Mouse (Mus musculus) layer of hippocampus, postnatal 25 days (tissue): ENCODE measurements at regions not wholly inside any gene's neighbourhood (a gene's known extent, or its start where the extent isn't known, plus 50 kb on each side); places are given as distances from the start of the nearest gene placed in this dataset.

Experiments used
- DNase-seq, 2 experiments: peaks; one replicate each; pipeline ENCODE4 v3.0.0; 2022; ENCODE audit warnings: mixed read lengths in 2 of 2, low spot score in 1 of 2; ENCODE audit errors: extremely low spot score in 1 of 2

DNA sequence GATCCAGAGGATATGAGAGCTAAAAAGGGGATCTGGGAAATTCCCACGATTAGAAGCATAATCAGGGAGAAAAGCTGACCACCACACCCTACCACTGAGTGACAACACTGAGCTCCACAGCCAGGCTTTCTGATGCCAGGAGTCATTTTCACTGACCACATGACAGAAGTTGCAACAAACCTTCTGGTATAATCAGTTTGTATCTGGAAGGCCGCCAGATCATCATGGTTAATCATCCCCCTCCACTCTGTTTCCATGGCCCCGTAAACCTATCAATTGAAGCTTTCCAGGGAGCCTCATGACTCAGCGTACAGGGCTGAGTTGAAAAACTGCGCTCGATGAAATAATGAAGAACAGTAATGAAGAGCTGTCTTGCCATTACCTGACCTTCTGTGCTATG, 316.9 kb downstream of the H2al1j start:
- no peak for DNase-seq

DNA sequence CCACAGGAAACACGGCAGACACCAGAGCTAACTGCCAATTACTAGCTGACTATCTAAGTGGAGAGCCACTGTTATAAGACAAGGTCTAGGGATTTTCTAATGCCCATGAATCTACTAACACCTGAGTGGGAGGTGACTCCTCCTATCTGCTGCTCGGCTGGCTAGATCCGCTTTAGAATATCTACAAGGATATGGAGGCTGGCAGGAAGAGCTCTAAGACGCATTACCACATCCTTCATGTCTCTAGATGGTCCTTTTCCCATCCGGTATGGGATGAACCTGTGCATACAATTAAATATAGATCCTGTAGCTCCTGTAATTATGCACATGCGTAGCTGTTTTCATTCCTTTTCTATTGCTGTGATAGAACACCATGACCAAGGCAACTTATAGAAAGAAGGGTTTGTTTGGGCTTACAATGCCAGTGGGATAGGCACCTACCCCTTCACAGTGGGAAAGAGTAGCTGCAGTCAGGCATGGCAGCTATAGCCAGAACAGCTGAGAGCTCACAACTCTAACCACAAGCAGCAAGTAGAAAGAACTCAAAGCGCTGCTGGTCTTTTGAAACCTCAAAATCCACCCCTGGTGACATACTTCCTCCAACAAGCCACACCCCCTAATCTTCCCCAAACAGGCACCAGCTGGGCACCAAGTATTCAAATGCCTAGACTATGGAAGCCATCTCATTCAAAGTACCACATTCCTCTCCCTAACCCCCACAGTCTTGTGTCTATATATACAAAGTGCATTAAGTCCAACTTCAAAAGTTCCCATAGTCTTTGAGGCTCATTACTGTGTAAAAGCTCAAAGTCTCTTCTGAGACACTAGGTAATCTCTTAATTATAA, 319.3 kb downstream of the H2al1j start:
- DNase-seq, result no peak

DNA sequence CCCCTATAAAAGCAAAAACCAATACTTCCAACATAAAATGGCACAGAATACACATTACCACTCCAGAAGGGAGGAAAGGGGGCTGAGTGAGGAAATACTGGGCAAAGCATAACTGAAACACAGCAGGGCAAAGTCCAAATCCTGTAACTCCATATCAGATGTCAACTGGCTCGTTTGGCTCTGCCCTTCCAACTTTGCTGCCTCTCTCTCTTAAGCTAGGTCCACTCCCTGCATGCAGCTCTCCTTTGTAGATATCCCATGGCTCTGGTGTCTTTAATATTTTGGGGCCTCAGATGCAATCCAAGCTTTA, 319.9 kb downstream of the H2al1j start:
- DNase-seq, result no peak

DNA sequence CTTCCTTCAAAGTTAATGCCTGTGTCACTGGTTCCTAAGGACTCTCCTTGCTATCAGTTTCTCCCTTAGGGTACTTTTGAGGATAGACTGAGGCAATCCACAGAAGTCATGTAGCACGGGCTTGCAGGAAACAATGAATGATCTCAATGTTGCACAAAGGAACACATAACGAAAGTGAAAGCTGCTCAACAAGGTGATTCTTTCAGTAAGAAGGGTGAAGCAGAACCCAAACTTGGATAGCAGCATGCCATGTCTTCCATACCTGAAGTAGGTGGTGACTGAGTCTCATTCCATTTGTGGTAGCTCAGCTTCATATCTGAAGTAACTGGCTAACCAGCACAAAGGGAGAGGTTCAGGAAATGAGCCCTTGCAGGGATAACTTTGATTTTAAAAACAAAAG, 325.7 kb downstream of the H2al1j start:
- DNase-seq, result no peak

DNA sequence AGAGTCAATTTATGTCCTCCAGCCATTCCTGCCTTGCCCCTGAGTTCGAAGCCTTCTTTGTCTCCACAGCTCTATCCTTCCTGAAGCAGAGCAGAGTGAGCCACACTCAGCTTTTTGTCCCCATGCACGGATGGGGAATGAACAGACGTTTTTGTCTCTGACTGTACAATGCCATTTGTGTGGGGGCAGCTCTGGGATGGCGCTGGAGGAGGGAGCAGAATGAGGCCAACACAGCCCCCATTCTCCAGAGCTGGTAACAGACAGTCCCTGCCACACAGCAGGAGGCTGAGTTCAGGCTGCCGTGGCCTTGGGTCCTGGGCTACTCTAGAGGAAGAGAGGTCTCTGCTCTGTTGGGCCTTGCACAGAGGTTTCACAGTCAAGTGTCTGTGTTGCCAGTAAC, 327.4 kb downstream of the H2al1j start:
- no peak for DNase-seq

DNA sequence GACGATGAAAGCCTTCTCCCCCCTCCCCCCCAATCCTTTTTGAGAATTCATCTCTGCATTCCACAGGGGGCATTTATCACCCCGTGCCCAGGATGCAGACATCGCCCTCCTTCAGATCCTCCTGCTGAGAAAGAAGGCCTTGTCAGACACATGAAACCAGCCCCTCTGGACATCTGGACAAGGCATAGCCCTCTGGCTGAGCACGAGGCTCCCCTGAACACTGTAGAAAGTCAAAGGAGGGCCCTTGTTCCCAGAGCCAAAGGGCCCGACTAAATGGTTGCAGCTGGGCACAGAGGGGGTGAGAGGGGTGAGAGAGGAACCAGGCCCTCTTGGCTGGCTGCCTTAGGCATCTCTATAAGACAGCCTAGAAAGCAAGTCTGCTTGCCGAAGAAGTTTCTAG, 327.8 kb downstream of the H2al1j start:
- no peak for DNase-seq

DNA sequence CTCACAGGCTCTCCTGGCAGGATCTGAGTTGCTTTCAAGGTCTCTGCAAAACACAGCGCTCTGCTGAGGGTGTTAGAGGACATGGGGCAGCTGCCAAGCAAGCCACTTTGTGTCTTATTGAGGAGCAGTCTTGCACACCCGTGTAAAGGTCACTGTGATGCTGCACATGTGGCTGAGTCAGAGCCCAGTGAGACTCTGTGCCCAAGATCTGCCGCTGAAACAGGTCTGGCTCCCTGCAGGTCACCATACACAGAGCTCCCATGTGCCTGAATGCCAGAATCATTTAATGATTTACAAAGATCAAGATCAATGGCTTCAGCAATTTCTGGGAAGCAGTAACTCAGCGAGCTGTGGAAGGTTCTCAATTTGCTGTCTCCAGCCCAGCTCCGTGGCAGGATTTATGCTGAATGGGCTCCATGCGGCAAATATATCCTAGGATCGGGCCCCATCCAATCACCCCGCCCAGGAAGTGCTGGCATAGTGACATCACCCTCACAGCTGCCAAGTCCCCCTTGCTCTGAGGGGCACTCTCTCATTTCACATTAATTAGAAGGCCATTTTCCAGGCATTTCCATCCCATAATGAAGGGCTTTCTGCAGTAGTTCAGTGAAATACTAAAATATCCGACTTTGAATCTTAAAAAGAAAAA, 330.1 kb downstream of the H2al1j start:
- DNase-seq, result no peak

DNA sequence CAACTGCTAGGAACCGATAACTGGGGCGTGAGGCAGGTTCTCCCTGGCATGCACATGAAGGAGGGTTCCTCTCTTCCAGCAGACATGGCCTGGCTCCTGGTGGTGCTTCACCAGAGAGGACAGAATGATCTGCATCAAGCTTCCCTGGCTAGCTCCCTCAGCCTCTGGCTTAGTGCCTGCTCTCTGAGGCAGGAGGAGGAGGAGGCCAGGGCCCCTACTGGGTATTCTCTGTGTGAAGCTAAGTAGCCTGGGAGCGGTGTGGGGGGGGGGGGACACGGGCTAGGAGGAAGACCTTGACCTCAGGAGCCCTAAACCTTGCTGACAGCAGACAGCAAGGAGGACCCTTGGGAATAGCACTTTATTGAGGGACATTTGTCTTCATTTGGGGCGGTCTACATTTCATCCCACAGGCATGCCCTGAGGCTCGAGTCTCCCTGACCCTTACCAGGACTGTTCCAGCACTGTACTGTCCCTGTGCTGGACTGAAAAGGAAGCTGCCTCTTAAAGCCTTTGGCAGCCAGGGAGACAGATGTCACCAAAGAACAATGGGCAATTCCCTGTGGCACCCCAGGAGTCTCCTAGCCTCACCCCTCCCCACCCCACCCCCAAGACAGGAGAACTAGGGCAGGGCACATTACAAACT, 335.7 kb downstream of the H2al1j start:
- DNase-seq, result no peak

DNA sequence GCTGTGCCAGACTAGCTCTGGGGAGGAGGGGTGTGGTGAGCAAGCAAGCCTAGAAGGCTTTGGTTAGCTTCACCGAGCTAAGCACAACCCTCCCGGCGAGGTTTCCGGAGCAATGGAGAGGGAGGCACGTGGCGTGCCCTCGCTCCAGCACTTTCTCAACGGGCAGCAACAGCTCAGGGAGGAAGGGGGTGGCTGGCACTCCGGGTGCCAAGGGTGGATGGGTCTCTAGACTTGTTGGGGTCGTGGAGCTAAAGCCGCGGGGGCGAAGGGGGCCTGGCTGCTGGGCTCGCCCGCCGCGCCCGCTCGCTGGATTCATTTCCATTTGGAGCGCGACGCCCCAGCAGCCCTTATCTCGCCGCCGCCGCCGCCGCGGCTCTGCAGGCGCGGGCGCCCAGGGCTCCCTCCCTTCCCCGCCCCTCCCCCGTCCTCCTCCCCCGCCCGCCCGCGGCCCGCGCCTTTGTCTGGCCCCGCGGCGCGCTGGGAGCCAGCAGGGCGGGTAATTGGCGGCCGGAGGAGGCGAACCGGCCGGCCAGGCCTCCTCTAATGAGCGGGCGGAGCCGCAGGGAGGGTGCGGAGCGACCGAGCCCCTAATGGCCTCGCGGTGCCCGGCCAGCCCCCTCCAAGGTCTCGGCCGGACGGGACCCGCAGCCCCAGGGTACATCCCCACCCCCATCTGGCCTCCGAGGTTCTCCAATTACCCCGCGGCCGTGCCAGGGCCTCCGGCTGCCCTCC, 336.9 kb downstream of the H2al1j start:
- peak; percentile 18 to 42 for DNase-seq

DNA sequence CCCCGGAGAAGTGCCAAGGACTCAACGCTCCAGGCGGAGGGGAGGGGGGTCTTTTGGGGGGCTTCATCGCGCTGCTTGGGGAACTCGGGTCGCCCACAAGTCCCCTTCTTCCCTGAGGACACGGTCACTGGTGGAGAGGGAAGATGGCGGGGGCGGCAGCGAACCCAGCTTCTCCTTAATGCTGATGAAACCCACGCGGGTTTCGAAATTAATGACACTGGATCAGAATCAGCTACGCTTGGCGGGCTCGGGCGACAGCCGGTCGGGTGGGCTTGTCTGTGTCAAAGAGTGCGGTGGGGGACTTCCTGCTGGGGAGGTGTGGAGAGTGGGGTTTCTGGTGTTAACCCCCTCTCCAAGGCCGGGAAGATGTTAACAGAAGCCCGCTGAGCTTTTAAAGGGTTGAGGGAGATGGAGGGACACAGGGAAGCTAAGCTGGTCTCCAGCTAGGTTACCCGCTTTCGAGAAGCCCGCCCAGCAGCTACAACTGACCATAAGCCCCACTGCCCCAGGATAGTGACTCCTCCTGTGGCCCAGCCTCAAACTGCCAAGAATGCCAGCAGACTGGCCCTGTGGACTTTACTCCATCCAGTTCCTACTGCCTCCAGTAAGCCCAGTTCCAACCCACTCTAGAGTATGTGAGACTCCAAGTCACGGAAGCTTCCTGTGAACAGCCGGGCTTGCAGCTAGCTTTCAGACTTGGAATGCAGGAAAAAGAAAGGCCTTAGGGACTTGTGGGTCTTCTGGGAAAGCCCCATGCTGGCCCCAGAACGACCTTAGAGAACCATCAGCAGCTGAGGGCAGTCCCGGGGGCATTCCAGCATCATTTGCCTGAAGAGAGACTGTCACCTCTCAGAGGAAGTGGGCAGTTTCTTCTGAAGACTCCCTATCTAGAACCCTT, 337.7 kb downstream of the H2al1j start:
- DNase-seq, result no peak

DNA sequence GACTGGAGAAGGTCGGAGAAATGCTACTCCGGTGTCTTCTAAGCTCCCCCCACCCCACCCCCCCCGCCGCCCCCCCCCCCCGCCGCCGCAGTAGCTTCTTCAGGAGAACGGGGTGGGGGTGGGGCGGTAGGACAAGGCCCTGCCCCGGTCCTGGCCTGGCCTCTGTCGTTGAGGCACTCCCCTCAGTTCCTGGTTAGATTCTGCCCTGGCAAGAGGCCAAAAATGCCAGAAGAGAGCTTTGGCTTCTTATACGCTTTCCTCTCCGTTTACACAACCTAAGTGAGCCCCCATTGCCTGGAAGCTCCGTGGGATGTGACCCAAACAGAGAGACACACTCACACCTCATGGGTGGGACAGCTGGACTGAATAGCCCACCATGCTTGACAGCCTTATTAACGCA, 338.9 kb downstream of the H2al1j start:
- DNase-seq, result no peak

DNA sequence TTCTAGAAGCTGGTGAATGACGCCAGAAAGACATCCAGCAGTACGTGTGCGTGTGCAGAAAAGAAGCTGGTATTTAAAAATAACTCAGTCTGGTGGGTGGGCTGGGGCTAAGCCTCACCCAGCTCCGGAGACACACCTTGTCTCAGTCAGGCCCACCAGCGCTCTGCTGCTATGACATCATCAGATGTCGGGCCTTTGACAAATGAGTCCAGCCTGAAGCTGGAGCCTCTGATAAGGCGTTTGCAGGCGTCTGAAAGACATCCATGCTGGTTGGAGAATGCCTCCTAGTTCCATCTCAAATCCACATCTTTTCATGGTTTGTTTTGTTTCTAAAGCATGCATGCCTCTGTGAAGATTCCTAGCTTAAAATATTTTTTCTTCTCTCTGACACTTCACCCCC, 344.2 kb downstream of the H2al1j start:
- DNase-seq, result no peak

DNA sequence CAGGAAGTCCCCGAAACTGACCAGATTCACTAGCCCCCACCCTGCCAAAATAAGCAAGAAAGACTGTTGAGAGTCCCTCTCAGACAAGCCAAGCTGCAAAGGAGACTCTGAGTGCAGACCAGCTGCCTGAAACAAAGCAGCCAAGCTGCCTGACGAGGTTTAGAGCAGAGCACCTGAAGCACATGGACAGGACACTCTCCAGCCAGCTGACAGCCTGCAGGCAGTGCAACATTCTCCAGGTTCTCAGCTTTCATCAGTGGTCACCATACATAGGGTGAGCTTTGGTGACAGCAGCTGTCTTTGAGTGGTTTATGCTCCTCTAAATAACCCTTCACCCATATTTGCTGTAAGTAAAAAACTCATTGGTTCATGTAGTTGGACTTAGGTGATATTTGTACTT, 350.5 kb downstream of the H2al1j start:
- no peak for DNase-seq

DNA sequence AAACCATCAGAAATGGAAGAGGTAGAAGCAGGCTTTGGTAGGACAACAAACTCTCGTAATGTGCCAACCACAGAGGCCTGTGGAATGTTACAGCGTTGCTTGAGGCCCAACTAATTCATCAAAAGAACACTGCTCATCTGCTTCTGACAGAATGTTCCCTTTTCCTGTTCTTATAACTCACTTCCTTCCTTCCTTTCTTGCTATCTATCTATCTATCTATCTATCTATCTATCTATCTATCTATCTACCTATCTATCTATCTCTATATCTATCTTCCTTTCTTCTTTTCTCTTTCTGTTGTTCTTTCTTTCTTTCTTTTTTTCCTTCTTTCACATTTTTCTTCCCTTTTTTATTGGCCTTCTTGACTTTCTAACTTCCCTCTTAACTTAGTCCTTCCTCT, 353.7 kb downstream of the H2al1j start:
- no peak for DNase-seq

DNA sequence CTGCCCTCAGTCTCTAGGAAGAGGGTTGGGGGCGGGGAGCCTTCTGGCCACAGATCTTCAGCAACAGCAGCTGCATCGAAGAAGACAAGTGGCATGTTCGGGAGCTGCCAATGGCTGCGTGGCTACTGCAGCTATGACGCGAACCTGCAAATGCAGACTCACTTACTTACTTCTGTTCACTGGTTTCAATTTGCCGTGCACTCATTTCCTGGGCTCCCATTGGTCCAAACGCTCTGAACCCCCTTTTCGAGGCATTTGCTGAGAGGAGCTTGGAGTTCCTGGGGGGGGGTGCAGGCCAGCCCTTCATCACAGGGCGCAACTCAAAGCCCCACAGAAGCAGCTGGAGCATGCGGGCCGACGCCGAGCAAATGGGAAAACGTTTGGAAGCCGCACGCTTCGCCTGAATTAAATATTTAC, 362.4 kb downstream of the H2al1j start:
- DNase-seq, result no peak

DNA sequence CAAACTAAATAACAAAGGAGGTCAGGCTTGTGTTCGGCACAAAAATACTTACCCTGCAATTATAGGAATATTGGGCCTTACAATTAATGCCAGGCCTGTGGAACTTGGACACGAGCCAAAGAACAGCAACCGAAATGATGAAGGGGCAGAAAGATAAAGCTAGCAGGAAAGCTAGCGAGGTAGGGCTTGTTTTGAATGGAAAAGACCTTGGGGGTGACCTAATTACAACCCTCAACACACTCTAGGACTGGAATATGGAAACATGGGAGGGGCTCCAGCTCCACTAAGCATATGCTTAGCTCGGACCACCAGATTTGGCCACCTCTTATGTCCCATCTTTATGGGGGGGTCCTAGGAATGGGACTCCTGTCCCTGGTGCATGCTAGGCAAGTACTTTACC, 362.8 kb downstream of the H2al1j start:
- DNase-seq, result no peak

DNA sequence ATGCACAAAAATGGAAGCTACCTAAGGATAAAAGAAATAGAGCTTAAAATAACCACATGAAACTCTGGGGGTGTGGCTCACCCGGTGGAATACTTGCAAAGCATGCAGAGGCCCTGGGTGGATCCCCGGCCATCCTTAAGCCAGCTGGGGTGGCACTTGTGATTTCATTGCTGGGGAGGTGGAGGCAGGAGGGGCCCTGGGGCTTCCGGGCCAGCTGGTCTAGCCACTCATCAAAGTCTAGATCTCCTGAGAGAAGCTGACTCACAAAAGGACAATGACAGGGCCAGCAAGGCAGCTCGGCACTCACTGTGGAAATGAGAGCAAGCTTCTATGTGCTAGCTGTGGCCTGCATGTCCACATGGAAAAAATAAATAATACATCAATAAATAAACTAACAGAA, 363.4 kb downstream of the H2al1j start:
- DNase-seq, result no peak

DNA sequence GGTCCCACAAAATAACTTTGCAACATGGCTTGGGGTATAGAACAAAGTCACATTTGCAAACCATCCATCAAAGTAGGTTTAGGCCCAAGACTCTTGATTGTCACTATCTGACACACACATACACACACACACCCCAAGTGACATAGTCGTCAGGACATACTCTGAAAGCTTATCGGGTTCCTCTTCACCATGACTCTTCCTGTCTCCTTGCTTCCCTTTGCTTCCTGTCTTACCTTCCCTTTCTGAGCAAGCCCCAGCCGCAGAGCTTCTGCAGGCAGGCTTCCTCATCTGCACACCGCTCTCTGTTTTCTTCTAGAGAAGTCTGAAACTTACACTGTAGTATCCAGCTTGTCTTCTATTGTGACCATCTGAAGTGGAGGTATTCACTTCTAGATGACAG, 368.9 kb downstream of the H2al1j start:
- DNase-seq, result no peak

DNA sequence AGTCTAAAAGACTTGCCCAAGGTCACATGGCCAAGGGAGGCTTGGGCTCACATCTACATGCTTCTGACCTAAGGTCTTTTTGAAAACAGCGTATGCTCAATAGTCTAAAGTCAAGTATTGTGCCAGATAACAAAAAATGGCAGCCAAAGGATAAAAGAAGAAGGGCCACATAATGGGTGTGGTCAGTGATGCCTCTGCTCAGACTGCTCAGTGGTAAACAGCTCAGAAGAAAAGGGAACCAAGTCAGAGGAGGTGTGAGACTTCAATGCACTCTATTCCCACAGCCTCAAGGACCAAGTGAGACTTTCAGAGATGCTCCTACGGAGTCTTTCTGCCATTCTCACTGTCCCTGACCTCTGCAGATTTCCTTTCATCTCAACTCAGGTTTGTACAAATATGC, 373.5 kb downstream of the H2al1j start:
- no peak for DNase-seq

DNA sequence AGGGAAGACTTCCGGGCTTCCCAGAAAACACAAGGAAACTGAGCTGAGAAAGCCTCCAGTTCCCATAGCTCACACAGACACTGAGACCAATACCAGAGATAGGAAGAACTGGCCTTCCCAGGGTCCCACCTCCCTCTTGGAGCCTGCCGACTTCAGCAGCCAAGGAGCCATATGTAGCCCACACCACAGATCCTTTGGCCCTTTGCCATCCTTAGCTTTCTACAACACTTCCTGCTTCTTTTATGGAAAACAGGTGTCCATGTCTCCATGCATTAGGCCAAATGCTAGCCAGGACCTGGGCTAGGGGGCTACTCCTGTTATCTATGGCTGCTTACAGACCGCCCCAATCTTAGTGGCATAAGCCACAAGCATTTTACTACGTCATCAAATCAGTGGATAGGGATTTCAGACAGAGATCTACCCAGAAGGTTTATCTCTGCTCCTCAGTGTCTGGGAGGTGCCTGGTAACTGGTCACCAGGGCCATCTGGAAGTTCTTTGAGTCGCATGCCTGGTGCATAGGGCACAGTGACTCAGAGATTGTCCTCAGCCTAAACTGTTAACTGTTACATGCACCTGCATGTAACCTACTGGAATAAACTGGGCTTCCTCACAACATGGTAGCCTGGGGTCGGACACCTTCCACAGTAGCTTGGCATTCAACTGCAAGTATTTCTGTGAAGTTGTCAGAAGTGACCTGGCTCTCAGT, 378.4 kb downstream of the H2al1j start:
- no peak for DNase-seq
